Mouse (Mus musculus) heart, postnatal 0 days (tissue): ENCODE measurements at regions not wholly inside any gene's neighbourhood (a gene's known extent, or its start where the extent isn't known, plus 50 kb on each side); places are given as distances from the start of the nearest gene placed in this dataset.

Source experiments
- ATAC-seq: fragments of 200-750 bp; cut with Nextera tagmentation; 2 replicates; pipeline ENCODE4 v1.8.0; 2017; ENCODE audit warnings: low read depth, moderate number of reproducible peaks, moderate library complexity; ENCODE audit not compliant: insufficient read depth
- DNase-seq: peaks from one replicate; pipeline ENCODE4 v3.0.0-alpha.2; 2016; ENCODE audit warnings: low spot score
- H3K27ac ChIP-seq: fragments of 300-500 bp; sonication (generic); 2 replicates; pipeline ENCODE4 v1.5.1; 2014; ENCODE audit warnings: low read depth, mild to moderate bottlenecking
- H3K27me3 ChIP-seq: fragments of 300-500 bp; sonication (generic); 2 replicates; pipeline ENCODE4 v1.6.1; 2014; ENCODE audit warnings: low read length, mixed read lengths; ENCODE audit not compliant: control insufficient read depth, insufficient read depth
- H3K36me3 ChIP-seq: fragments of 300-500 bp; sonication (generic); replicated peaks from 2 replicates; pipeline ENCODE4 v1.6.1; 2014; ENCODE audit warnings: low read length, mixed read lengths; ENCODE audit not compliant: control insufficient read depth, insufficient read depth
- H3K4me1 ChIP-seq: fragments of 300-500 bp; sonication (generic); 2 replicates; pipeline ENCODE4 v1.6.1; 2014; ENCODE audit warnings: antibody characterized with exemption; ENCODE audit not compliant: control insufficient read depth, insufficient read depth
- H3K4me2 ChIP-seq: fragments of 300-500 bp; sonication (generic); 2 replicates; pipeline ENCODE4 v1.6.1; 2014; ENCODE audit warnings: low read depth, mild to moderate bottlenecking, low read length, moderate library complexity
- H3K4me3 ChIP-seq: fragments of 300-500 bp; sonication (generic); 2 replicates; pipeline ENCODE4 v1.5.1; 2014; ENCODE audit warnings: low read depth, low read length
- H3K9ac ChIP-seq: fragments of 300-500 bp; sonication (generic); replicated peaks from 2 replicates; pipeline ENCODE4 v1.6.1; 2014; ENCODE audit warnings: low read depth, low read length, mixed read lengths
- H3K9me3 ChIP-seq: fragments of 300-500 bp; sonication (generic); replicated peaks from 2 replicates; pipeline ENCODE4 v1.6.1; 2016; ENCODE audit warnings: low read length; ENCODE audit not compliant: control insufficient read depth
- CTCF ChIP-seq: IDR thresholded peaks from 2 replicates; pipeline ENCODE4 v1.5.1; 2016; ENCODE audit warnings: antibody characterized with exemption, control low read depth, low read depth
- EP300 ChIP-seq: IDR thresholded peaks from 2 replicates; pipeline ENCODE4 v1.6.1; 2016; ENCODE audit warnings: antibody characterized with exemption, low read depth
- WGBS: fragments of 180-500 bp; shearing (Covaris S2); extraction: QIAGEN DNeasy Blood & Tissue Kit; methylation state at CpG from one replicate; pipeline ENCODE4 v1.1.7; 2014; 5-methylcytosine and 5-hydroxymethylcytosine counted together

DNA sequence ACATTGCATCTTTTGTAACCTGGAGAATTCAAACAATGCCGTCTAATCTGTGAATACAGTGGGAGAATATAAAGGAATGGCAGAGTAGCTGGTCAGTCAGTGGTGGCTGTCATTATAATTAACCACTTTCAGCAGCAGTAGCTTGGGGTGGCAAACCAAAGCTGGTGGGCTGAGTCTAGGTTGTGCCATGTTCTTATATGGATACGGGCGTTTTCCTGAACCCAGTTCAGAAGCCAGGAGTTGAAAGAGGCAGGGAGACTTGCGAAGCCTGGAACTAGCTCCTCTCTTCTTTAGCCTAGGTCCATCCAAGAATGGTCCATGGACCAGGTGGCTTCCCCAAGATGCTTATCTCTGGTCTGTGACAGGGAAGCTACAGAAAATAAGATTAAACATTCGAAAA lies 135.7 kb downstream of the Btg1 start:
- H3K9me3 ChIP-seq, result no peaks in the 10 kb centered on the region
- peak overlapping the region; percentile 85 for H3K27ac ChIP-seq
- no peak for DNase-seq
- H3K4me3 ChIP-seq, result no peak overlapping the region
- H3K27me3 ChIP-seq, result no peaks in the 10 kb centered on the region
- H3K36me3 ChIP-seq, result no peaks in the 10 kb centered on the region
- no peak overlapping the region for H3K9ac ChIP-seq
- 85% methylated on average over 5 of the region's 5 CpGs for WGBS
- TF ChIP-seq EP300 (no peak), CTCF (no peak)
- no peak overlapping the region for H3K4me2 ChIP-seq
- ATAC-seq, result no peak
- peaks cover 39% of the 10 kb centered on the region for H3K4me1 ChIP-seq

DNA sequence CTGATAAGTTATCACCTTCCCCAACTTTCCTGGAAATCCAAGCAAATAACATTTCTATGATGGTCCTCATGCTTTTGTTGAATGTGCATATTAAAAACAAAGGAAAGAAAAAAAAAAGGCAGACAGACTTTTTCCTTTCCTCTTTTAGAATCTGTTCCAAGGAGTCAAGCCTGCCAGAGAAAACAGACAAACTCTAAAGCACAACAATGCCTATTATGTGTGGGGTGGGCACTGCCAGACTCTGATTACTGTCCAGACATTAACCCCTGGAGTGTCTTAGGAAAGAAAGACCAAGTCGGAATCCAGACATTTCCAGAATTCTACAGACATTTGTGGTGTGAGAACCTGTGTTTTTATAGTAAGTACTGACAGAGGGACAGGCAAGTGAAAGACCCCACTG lies 136.7 kb downstream of the Btg1 start:
- H3K4me1 ChIP-seq, result peaks cover 39% of the 10 kb centered on the region
- no peak for TF ChIP-seq CTCF
- no peak for TF ChIP-seq EP300
- H3K36me3 ChIP-seq, result no peaks in the 10 kb centered on the region
- no peaks in the 10 kb centered on the region for H3K9me3 ChIP-seq
- H3K27ac ChIP-seq, result peak overlapping the region; percentile 49
- no peak overlapping the region for H3K4me2 ChIP-seq
- ATAC-seq (no peak), DNase-seq (peak; percentile 45)
- no peak overlapping the region for H3K9ac ChIP-seq
- no peaks in the 10 kb centered on the region for H3K27me3 ChIP-seq
- H3K4me3 ChIP-seq, result no peak overlapping the region
- 24% methylated on average over 1 of the region's 1 CpGs for WGBS

DNA sequence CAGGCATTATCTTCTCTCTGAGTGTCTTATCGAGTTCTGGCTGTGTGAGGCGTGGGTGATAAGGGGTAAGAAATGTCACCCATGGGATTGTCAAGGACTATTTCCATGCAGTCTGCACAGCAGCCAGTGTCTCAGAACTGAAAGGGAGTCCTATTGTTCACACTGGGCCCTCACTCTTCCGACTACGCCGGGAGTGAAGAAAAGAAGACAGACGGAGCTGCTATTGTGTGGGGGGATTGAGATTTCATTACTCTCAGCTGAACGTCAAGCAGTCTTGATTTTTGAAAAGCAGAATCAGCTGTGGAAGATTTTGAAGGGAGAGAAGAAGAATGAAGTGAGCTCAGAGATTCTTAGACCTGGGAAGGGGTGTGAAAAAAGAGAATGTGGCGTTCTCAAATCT lies 138.9 kb downstream of the Btg1 start:
- Histone ChIP-seq H3K9me3 (no peaks in the 10 kb centered on the region), H3K4me2 (no peak overlapping the region), H3K36me3 (no peaks in the 10 kb centered on the region), H3K9ac (no peak overlapping the region), H3K27ac (peak overlapping the region; percentile 30), H3K4me3 (no peak overlapping the region), H3K27me3 (no peaks in the 10 kb centered on the region), H3K4me1 (peaks cover 39% of the 10 kb centered on the region)
- no peak for TF ChIP-seq CTCF
- TF ChIP-seq EP300, result no peak
- no peak for ATAC-seq
- no peak for DNase-seq
- WGBS, result 15% methylated on average over 8 of the region's 8 CpGs

DNA sequence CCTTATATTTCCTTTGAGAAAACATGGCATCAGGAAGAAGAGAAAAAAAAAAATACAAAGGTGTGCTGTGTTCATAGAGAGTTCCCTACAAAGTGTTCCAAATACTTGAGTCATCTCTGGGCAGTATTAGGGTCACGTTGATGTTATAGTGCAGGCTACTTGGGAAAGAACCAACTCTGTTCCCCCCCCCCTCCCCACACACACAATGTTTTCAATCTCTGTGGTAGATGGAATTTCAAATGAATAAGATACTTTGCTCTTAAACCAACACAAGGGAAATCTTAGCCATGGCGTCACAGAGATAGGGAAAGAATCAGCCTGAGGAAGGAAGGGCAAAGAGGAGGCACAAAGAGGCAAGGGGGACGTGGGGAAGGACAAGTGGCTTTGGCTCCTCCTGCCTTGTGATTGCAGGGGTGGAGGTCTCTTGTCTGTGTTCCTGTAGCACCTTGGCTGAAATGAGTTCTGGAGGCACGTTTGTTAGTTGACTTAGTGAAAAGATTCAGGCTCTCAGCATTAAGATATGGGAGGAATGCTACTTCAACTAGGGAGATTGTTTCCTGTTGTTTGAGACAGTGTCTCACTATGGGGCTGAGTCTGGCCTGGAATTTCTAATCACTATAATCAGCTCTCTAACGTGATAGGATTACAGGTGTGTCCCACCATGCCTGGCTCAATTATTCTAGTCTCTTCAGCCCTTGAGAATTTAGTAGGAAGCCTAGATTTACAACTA lies 139.7 kb downstream of the Btg1 start:
- no peak for ATAC-seq

DNA sequence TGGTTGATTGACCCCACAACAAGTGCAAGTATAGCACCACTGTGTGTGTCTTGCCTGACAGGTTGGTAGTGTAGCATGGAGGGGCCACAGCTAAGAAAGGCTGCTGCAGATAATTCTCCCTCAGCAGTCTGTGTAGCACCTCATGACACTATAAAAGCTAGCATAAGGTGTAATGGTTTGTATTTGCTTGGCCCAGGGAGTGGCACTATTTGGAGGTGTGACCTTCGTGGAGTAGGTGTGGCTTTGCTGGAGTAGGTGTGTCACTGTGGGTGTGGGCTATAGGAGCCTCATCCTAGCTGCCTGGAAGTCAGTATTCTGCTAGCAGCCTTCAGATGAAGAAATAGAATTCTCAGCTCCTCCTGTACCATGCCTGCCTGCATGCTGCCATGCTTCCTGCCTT lies 140.5 kb downstream of the Btg1 start:
- TF ChIP-seq CTCF (no peak), EP300 (no peak)
- Histone ChIP-seq H3K4me1 (peaks cover 32% of the 10 kb centered on the region), H3K4me2 (no peak overlapping the region), H3K27me3 (no peaks in the 10 kb centered on the region), H3K4me3 (no peak overlapping the region), H3K27ac (no peak overlapping the region), H3K9me3 (no peaks in the 10 kb centered on the region), H3K9ac (no peak overlapping the region), H3K36me3 (no peaks in the 10 kb centered on the region)
- DNase-seq, result no peak
- 86% methylated on average over 1 of the region's 1 CpGs for WGBS
- no peak for ATAC-seq

More for the DNA sequence above, 139.7 kb downstream of the Btg1 start:
- no peaks in the 10 kb centered on the region for H3K27me3 ChIP-seq
- no peak overlapping the region for H3K4me3 ChIP-seq
- H3K9me3 ChIP-seq, result no peaks in the 10 kb centered on the region
- peak overlapping the region; percentile 58 for H3K27ac ChIP-seq
- WGBS, result 11% methylated on average over 5 of the region's 5 CpGs
- DNase-seq, result no peak
- TF ChIP-seq EP300 (no peak), CTCF (no peak)
- no peak overlapping the region for H3K4me2 ChIP-seq
- no peak overlapping the region for H3K9ac ChIP-seq
- H3K36me3 ChIP-seq, result no peaks in the 10 kb centered on the region
- H3K4me1 ChIP-seq, result peaks cover 39% of the 10 kb centered on the region

DNA sequence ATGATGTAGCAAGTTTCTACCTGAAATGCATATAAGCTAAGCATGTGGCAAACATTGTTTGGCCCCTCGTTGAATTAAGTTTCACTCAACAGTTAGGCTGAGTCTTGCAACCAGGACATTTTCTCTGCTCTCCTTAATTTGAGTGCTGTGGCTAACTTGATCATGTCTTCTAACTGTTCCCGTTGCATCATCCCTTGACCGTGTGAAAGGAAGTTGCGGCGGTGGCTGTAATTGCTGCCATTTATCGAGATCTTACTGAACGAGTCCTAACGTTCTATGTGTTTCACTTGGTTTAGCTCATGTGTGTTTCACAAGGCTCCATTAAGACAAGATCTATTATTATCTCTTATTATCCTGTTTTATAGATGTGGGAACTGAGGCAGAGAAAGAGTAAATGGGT lies 144.8 kb downstream of the Btg1 start:
- no peak overlapping the region for H3K4me3 ChIP-seq
- no peak overlapping the region for H3K4me2 ChIP-seq
- no peak for TF ChIP-seq EP300
- no peak for TF ChIP-seq CTCF
- H3K4me1 ChIP-seq, result peaks cover 7% of the 10 kb centered on the region
- 92% methylated on average over 8 of the region's 8 CpGs for whole genome bisulfite sequencing
- no peaks in the 10 kb centered on the region for H3K9me3 ChIP-seq
- no peak overlapping the region for H3K27ac ChIP-seq
- H3K9ac ChIP-seq, result no peak overlapping the region
- ATAC-seq, result no peak
- H3K36me3 ChIP-seq, result no peaks in the 10 kb centered on the region
- no peak for DNase-seq
- no peaks in the 10 kb centered on the region for H3K27me3 ChIP-seq
